In genomic region chr3:135630430-135631095, GRCm38 (mm10) we compare ENCODE assay signal across 9 mouse cellular contexts.
DNase-seq lines count a peak whose midpoint lies in the region; ATAC-seq and TF ChIP-seq lines count a peak whose summit lies in the region.
"Had no signal": no experiment of that assay in that cellular context is flagged by ENCODE, and none has a peak within 500 bp of the region (broad histone marks: within the 10 kb centered on the region; RNA-seq: fewer than 3 reads in every experiment).

No protein-coding gene starts in this region.

- 0 out of 2 replicates have a peak, but pooled peaks cover 6% of the 10 kb centered on the region for H3K36me3 ChIP-seq in hindbrain, postnatal 0 days (ENCODE audit: insufficient read depth, low read length)
- 0 out of 2 replicates have a peak, but pooled peaks cover 7% of the 10 kb centered on the region for H3K36me3 ChIP-seq in neural tube, embryonic 15.5 days

- no peaks in the 10 kb centered on the region for H3K4me1 ChIP-seq in cerebellum, adult 2 months (ENCODE audit: control insufficient read depth, insufficient read depth, low read length)
- H3K4me1 ChIP-seq in hindbrain, postnatal 0 days (ENCODE audit: insufficient read depth, low read length): no peaks in the 10 kb centered on the region
- H3K4me1 ChIP-seq in neural tube, embryonic 15.5 days: no peaks in the 10 kb centered on the region
- H3K4me1 ChIP-seq: limb, embryonic 12.5 days had no signal

- no peak overlapping the region for H3K9ac ChIP-seq in hindbrain, postnatal 0 days (replicated peaks; ENCODE audit: low read length)
- H3K9ac ChIP-seq in neural tube, embryonic 15.5 days (replicated peaks): no peak overlapping the region
- H3K9ac ChIP-seq: limb, embryonic 12.5 days had no signal

- TF ChIP-seq POLR2A in cerebellum, adult 2 months (IDR thresholded peaks at IDR 0.05; ENCODE audit: borderline replicate concordance, insufficient read depth, low read length): no peak

- peak; percentile 46 to 59 for DNase-seq in left cerebral cortex, adult 18-20 months (ENCODE audit: low spot score in 2 of 2)
- DNase-seq in left cerebral cortex, postnatal 4 days: no peak
- peak; percentile 29 to 30 for DNase-seq in cerebellum, adult 2 months
- peak; percentile 28 for DNase-seq in hindbrain, postnatal 0 days (ENCODE audit: low spot score)
- no peak for DNase-seq in adrenal gland, postnatal 14 days
- no peak for DNase-seq in gastrocnemius, postnatal 14 days
- no peak for DNase-seq in adipocyte (ENCODE audit: low spot score)

- no peaks in the 10 kb centered on the region for H3K9me3 ChIP-seq in hindbrain, postnatal 0 days (ENCODE audit: low read length)
- H3K9me3 ChIP-seq in neural tube, embryonic 15.5 days (replicated peaks): no peaks in the 10 kb centered on the region
- H3K9me3 ChIP-seq: limb, embryonic 12.5 days had no signal

- whole genome bisulfite sequencing in cerebellum, adult 2 months: 65% methylated on average over 21 of the region's 21 CpGs
- 66% methylated on average over 21 of the region's 21 CpGs for WGBS in hindbrain, postnatal 0 days
- WGBS in neural tube, embryonic 15.5 days: 75% methylated on average over 21 of the region's 21 CpGs

- intact Hi-C loops in left cerebral cortex, postnatal 4 days (cut with DNase I): no loop called here
- intact Hi-C loops in gastrocnemius, postnatal 14 days (cut with DNase I; ENCODE audit: low total_unique reads): loop anchor here (10.0 kb wide), 1 partner anchor 84 kb away; no protein-coding TSS in a partner anchor

- no peak overlapping the region for H3K4me3 ChIP-seq in cerebellum, adult 2 months (replicated peaks; ENCODE audit: insufficient read depth, low read depth, low read length)
- no peak overlapping the region for H3K4me3 ChIP-seq in hindbrain, postnatal 0 days (ENCODE audit: low read length)
- no peak overlapping the region for H3K4me3 ChIP-seq in neural tube, embryonic 15.5 days (replicated peaks)
- H3K4me3 ChIP-seq: limb, embryonic 12.5 days had no signal

- H3K27ac ChIP-seq in cerebellum, adult 2 months (ENCODE audit: insufficient read depth, low read length): no peak overlapping the region
- H3K27ac ChIP-seq in hindbrain, postnatal 0 days: no peak overlapping the region
- no peak overlapping the region for H3K27ac ChIP-seq in neural tube, embryonic 15.5 days (replicated peaks)
- H3K27ac ChIP-seq: limb, embryonic 12.5 days had no signal

- TF ChIP-seq CTCF in cerebellum, adult 2 months (IDR thresholded peaks at IDR 0.05; ENCODE audit: borderline replicate concordance, insufficient read depth, low read depth, low read length): no peak
- no peak for TF ChIP-seq CTCF in hindbrain, postnatal 0 days (IDR thresholded peaks at IDR 0.05; ENCODE audit: low read depth)

- no peaks in the 10 kb centered on the region for H3K27me3 ChIP-seq in cerebellum, adult 2 months (ENCODE audit: control insufficient read depth, insufficient read depth, low read length)
- H3K27me3 ChIP-seq in hindbrain, postnatal 0 days (ENCODE audit: insufficient read depth, low read length): no peaks in the 10 kb centered on the region
- H3K27me3 ChIP-seq in neural tube, embryonic 15.5 days (replicated peaks): no peaks in the 10 kb centered on the region
- H3K27me3 ChIP-seq: limb, embryonic 12.5 days had no signal

- peak; percentile 66 for ATAC-seq in hindbrain, postnatal 0 days
- ATAC-seq in neural tube, embryonic 15.5 days (ENCODE audit: low FRiP score): peak; percentile 66

- H3K4me2 ChIP-seq in hindbrain, postnatal 0 days (ENCODE audit: low read depth, low read length): 0 out of 2 replicates have a peak overlapping the region, but pooled peaks have one; percentile 5
- H3K4me2 ChIP-seq in neural tube, embryonic 15.5 days: no peak overlapping the region
- H3K4me2 ChIP-seq: limb, embryonic 12.5 days had no signal

Comparison
In these comparisons a context has a peak if more than half of its experiments do, and no peak if none do; other contexts are left out.
1. DNase-seq: peak in left cerebral cortex, adult 18-20 months (2 of 2), cerebellum, adult 2 months (2 of 2) and hindbrain, postnatal 0 days (single experiment); none in left cerebral cortex, postnatal 4 days (single experiment), adrenal gland, postnatal 14 days (single experiment), gastrocnemius, postnatal 14 days (single experiment) and adipocyte (single experiment).